Mouse (Mus musculus) ES-Bruce4 (cell line): ENCODE data around the gene Rgs3.

Experiments used
- CTCF ChIP-seq: IDR thresholded peaks from one replicate; pipeline ENCODE4 v1.8.1; 2011; ENCODE audit warnings: low read depth, low read length
- POLR2A ChIP-seq: IDR thresholded peaks from one replicate; pipeline ENCODE4 v1.8.1; 2011; ENCODE audit warnings: low read length; ENCODE audit not compliant: insufficient read depth

GRCm38 (mm10) chr4:62629461-62629860 is 69.8 kb downstream of the Rgs3 start:
- TF ChIP-seq POLR2A (no peak), CTCF (no peak)
